Mouse (Mus musculus) neural tube, embryonic 11.5 days (tissue): ENCODE results near the gene Slc22a14. TPM values are rescaled to one million over a fixed set of nuclear protein-coding genes. Genes with fewer than 3 reads are reported as not detected.
A peak's percentile ranks its signal among the peaks of the same experiment; 100 is the strongest.

Experiments used
- ATAC-seq: fragments of 200-750 bp; cut with Nextera tagmentation; 2 replicates; pipeline ENCODE4 v1.8.0; 2017; ENCODE audit warnings: moderate number of reproducible peaks, mild to moderate bottlenecking, moderate TSS enrichment, moderate library complexity; ENCODE audit not compliant: insufficient read depth, low FRiP score, low TSS enrichment
- DNase-seq: peaks from one replicate; pipeline ENCODE4 v3.0.0-alpha.2; 2015; ENCODE audit warnings: low spot score
- H3K27ac ChIP-seq: fragments of 300-500 bp; sonication (generic); 2 replicates; pipeline ENCODE4 v1.5.1; 2014; ENCODE audit warnings: low read depth, mild to moderate bottlenecking, low read length
- H3K27me3 ChIP-seq: fragments of 300-500 bp; sonication (generic); 2 replicates; pipeline ENCODE4 v1.6.1; 2014; ENCODE audit warnings: mild to moderate bottlenecking, low read length, mixed read lengths; ENCODE audit not compliant: control insufficient read depth, insufficient read depth
- H3K36me3 ChIP-seq: fragments of 300-500 bp; sonication (generic); 2 replicates; pipeline ENCODE4 v1.6.1; 2014; ENCODE audit warnings: mild to moderate bottlenecking, low read length, moderate library complexity, mixed read lengths; ENCODE audit not compliant: control insufficient read depth, insufficient read depth
- H3K4me1 ChIP-seq: fragments of 300-500 bp; sonication (generic); 2 replicates; pipeline ENCODE4 v1.6.1; 2014; ENCODE audit warnings: low read length, mixed read lengths; ENCODE audit not compliant: control insufficient read depth, insufficient read depth
- H3K4me2 ChIP-seq: fragments of 300-500 bp; sonication (generic); 2 replicates; pipeline ENCODE4 v1.6.1; 2014; ENCODE audit warnings: low read depth, mild to moderate bottlenecking, moderate library complexity
- H3K4me3 ChIP-seq: fragments of 300-500 bp; sonication (generic); 2 replicates; pipeline ENCODE4 v1.5.1; 2014; ENCODE audit warnings: low read depth, low read length
- H3K9ac ChIP-seq: fragments of 300-500 bp; sonication (generic); 2 replicates; pipeline ENCODE4 v1.6.1; 2014; ENCODE audit warnings: mild to moderate bottlenecking, low read length
- H3K9me3 ChIP-seq: fragments of 300-500 bp; sonication (generic); 2 replicates; pipeline ENCODE4 v1.6.1; 2016; ENCODE audit warnings: low read length; ENCODE audit not compliant: control insufficient read depth
- WGBS: fragments of 180-500 bp; shearing (Covaris S2); extraction: QIAGEN DNeasy Blood & Tissue Kit; methylation state at CpG from one replicate; pipeline ENCODE4 v1.1.7; 2014; 5-methylcytosine and 5-hydroxymethylcytosine counted together
- polyA plus RNA-seq: library from polyadenylated mRNA; unstranded; fragments of >200 nt; fragmentation: Nextera tagmentation; extraction: Ambion mirVana; gene quantifications from 2 replicates; pipeline ENCODE4 v1.2.1, GENCODE M21; 2014

Gene Slc22a14
- polyA plus RNA-seq, 1 experiment from 2014 or later = not detected

DNA sequence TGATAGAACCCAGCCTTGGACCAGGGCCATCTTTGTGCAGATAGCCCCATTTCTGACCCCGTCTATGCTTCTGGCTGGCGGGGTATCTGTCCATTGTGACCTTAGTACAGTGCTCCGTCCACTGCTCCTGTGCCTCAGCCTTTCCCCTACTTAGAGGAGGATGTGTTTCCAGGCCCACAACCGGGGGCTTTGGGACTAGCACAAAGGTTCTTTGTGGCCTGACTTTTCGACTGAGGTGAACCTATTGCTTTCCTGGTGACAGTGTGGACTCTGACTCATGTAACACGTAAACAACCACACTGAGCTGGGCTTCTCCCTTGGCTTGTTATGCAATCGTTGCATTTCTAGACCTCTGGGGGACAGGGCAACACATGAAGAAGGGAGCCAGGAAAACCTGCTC is 200.6 kb downstream of the Slc22a14 start:
- ATAC-seq (no peak), DNase-seq (no peak)
- 85% methylated on average over 7 of the region's 7 CpGs for WGBS
- Histone ChIP-seq H3K4me1 (no peaks in the 10 kb centered on the region), H3K9me3 (no peaks in the 10 kb centered on the region), H3K27ac (no peak overlapping the region), H3K27me3 (no peaks in the 10 kb centered on the region), H3K9ac (no peak overlapping the region), H3K36me3 (no peaks in the 10 kb centered on the region), H3K4me3 (no peak overlapping the region), H3K4me2 (no peak overlapping the region)

DNA sequence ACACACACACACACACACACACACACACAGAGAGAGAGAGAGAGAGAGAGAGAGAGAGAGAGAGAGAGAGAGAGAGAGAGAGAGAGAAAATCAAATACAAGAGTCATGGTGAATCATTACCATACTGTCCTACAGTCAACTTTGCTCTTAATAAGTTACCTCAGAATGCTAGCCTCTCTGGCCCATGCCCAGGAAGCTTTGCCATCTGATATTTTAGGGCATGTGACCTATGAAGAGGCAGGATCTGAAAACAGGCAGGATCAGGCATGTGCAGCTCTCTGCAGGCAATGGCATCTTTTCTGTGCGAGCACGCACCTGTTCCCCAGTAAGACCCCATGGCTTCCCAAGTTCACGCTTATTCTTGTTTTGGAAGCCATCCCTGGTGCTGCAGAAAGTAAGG is 204.7 kb downstream of the Slc22a14 start:
- Histone ChIP-seq H3K27me3 (0 out of 2 replicates have a peak, but pooled peaks cover 6% of the 10 kb centered on the region), H3K27ac (no peak overlapping the region), H3K36me3 (no peaks in the 10 kb centered on the region), H3K4me3 (no peak overlapping the region), H3K9ac (no peak overlapping the region), H3K4me1 (no peaks in the 10 kb centered on the region), H3K9me3 (no peaks in the 10 kb centered on the region), H3K4me2 (no peak overlapping the region)
- no peak for DNase-seq
- WGBS = 90% methylated on average over 3 of the region's 3 CpGs
- ATAC-seq = no peak

- Histone ChIP-seq H3K9ac (no peak within 1 kb of the TSS), H3K36me3 (no peaks in the 10 kb centered on the region), H3K4me1 (no peaks in the 10 kb centered on the region), H3K4me3 (no peak within 1 kb of the TSS), H3K27me3 (0 out of 2 replicates have a peak, but pooled peaks cover 6% of the 10 kb centered on the region), H3K9me3 (no peaks in the 10 kb centered on the region), H3K27ac (no peak within 1 kb of the TSS), H3K4me2 (no peak within 1 kb of the TSS)
- DNase-seq (no peak), ATAC-seq (no peak)
- WGBS = 56% methylated on average over 4 of the region's 4 CpGs
These were observed 206.5 kb downstream of the Slc22a14 start, which contains the start of gene Gm47289 for GRCm38 (mm10) chr9:119158861-119159260. Gene Gm47289, plus strand, starts transcription at chr9:119159161.

GRCm38 (mm10) chr9:119156278-119157201 is 208.8 kb downstream of the Slc22a14 start, which contains the start of gene Acaa1b:
Gene Acaa1b, minus strand, starts transcription at chr9:119157093.
- H3K9me3 ChIP-seq = no peaks in the 10 kb centered on the region
- ATAC-seq (peak; percentile 94), DNase-seq (peak; percentile 87)
- no peak within 1 kb of the TSS for H3K27ac ChIP-seq
- peak within 1 kb of the TSS; percentile 53 for H3K4me2 ChIP-seq
- peak within 1 kb of the TSS; percentile 43 for H3K4me3 ChIP-seq
- peak within 1 kb of the TSS; percentile 32; the same call in 1 of the 2 replicates for H3K9ac ChIP-seq
- no peaks in the 10 kb centered on the region for H3K36me3 ChIP-seq
- WGBS = under 1% methylated on average over 61 of the region's 65 CpGs
- H3K4me1 ChIP-seq = no peaks in the 10 kb centered on the region
- H3K27me3 ChIP-seq = 0 out of 2 replicates have a peak, but pooled peaks cover 6% of the 10 kb centered on the region

DNA sequence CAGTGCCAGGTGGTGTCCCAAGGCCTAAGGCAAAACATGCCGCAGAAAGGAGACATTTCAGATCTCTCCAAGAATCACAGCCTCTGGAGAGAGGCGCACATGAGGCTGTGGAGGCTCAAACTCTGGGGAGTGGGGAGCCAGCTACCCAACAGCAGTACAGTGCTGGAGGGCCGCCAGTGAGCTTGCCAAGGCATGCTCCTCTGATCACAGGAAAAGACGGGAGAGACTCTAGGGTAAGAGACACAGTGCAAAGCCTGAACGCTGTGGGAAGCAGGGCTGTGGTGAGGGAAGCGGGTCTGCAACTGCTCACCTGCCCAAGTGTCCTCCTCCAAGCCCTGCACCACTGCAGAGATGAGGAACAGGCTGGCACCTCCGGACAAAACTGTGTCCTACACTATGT is 209.5 kb downstream of the Slc22a14 start:
- Histone ChIP-seq H3K36me3 (no peaks in the 10 kb centered on the region), H3K4me3 (no peak overlapping the region), H3K27me3 (0 out of 2 replicates have a peak, but pooled peaks cover 6% of the 10 kb centered on the region), H3K9me3 (no peaks in the 10 kb centered on the region), H3K9ac (no peak overlapping the region), H3K4me1 (no peaks in the 10 kb centered on the region), H3K4me2 (no peak overlapping the region), H3K27ac (no peak overlapping the region)
- 60% methylated on average over 7 of the region's 7 CpGs for WGBS
- DNase-seq = no peak
- no peak for ATAC-seq

- no peaks in the 10 kb centered on the region for H3K36me3 ChIP-seq
- no peaks in the 10 kb centered on the region for H3K4me1 ChIP-seq
- 0 out of 2 replicates have a peak, but pooled peaks cover 6% of the 10 kb centered on the region for H3K27me3 ChIP-seq
- no peak overlapping the region for H3K9ac ChIP-seq
- no peaks in the 10 kb centered on the region for H3K9me3 ChIP-seq
- ATAC-seq (no peak), DNase-seq (no peak)
- H3K4me2 ChIP-seq = no peak overlapping the region
- WGBS = 80% methylated on average over 8 of the region's 8 CpGs
- no peak overlapping the region for H3K4me3 ChIP-seq
- H3K27ac ChIP-seq = no peak overlapping the region
These were observed 209.9 kb downstream of the Slc22a14 start for GRCm38 (mm10) chr9:119155416-119155815.

- Histone ChIP-seq H3K4me1 (no peaks in the 10 kb centered on the region), H3K9ac (no peak overlapping the region), H3K36me3 (no peaks in the 10 kb centered on the region), H3K27ac (no peak overlapping the region), H3K4me3 (no peak overlapping the region), H3K9me3 (no peaks in the 10 kb centered on the region), H3K27me3 (0 out of 2 replicates have a peak, but pooled peaks cover 4% of the 10 kb centered on the region), H3K4me2 (no peak overlapping the region)
- DNase-seq = no peak
- ATAC-seq = no peak
- 73% methylated on average over 2 of the region's 2 CpGs for WGBS
These were observed 213.6 kb downstream of the Slc22a14 start for GRCm38 (mm10) chr9:119151751-119152150.

DNA sequence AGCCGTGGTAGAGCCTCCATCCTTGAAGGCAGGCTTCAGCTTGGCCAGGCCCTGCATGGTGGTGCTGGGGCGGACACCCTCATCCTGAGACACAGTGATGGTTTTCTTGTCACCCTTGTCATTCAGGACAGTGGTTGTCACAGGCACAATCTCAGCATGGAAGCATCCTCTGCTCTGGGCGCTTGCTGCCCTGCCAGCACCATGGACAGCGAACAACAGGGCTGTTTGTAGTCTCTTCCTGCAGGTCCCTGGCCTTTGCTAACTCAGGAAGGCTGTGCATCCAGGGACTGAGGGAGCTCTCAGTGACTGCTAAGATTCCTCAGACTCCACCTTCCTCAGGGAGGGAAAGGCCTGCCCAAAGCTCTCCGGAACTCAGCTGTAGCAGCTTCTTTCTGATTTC is 215.8 kb downstream of the Slc22a14 start:
- H3K36me3 ChIP-seq = no peaks in the 10 kb centered on the region

More for the DNA sequence above, 215.8 kb downstream of the Slc22a14 start:
- H3K9ac ChIP-seq = no peak overlapping the region
- H3K4me2 ChIP-seq = no peak overlapping the region
- 30% methylated on average over 5 of the region's 5 CpGs for WGBS
- ATAC-seq (no peak), DNase-seq (peak; percentile 67)
- no peaks in the 10 kb centered on the region for H3K9me3 ChIP-seq
- no peaks in the 10 kb centered on the region for H3K4me1 ChIP-seq
- H3K4me3 ChIP-seq = no peak overlapping the region
- no peaks in the 10 kb centered on the region for H3K27me3 ChIP-seq
- H3K27ac ChIP-seq = no peak overlapping the region
